ENCODE assay signal across 8 mouse cellular contexts in genomic region chr11:88459946-88460736, GRCm38 (mm10).
DNase-seq lines count a peak whose midpoint lies in the region; ATAC-seq and TF ChIP-seq lines count a peak whose summit lies in the region.

No protein-coding gene starts in this region.

- ATAC-seq in heart, embryonic 14.5 days (ENCODE audit: insufficient number of reproducible peaks, insufficient read depth, low FRiP score, low read depth) = no peak
- peak; percentile 62; the same call in 1 of the 2 replicates for ATAC-seq in neural tube, embryonic 13.5 days (ENCODE audit: low read depth)
- ATAC-seq in monocyte, adult 5-6 weeks (replicated peaks; ENCODE audit: insufficient number of reproducible peaks, low FRiP score, low TSS enrichment, poor library complexity, severe bottlenecking) = no peak

- DNase-seq in heart, adult 2 months = peak in 1 of 2 experiments; percentile 32
- no peak for DNase-seq in heart, postnatal 14 days
- peak; percentile 51 to 72 for DNase-seq in kidney, postnatal 25 days
- DNase-seq in layer of hippocampus, postnatal 14 days (ENCODE audit: low spot score in 2 of 2) = no peak
- no peak for DNase-seq in spleen, postnatal 10 days (ENCODE audit: low spot score in 2 of 2)

- no peak for TF ChIP-seq EP300 in heart, adult 2 months (IDR thresholded peaks at IDR 0.05; ENCODE audit: insufficient read depth, low read depth, low read length)

- intact Hi-C loops in heart, adult 2 months (cut with DNase I) = no loop called here
- intact Hi-C loops in heart, postnatal 14 days (cut with DNase I) = no loop called here

- H3K9ac ChIP-seq in heart, adult 2 months (ENCODE audit: low read depth, low read length) = no peak overlapping the region
- 0 out of 2 replicates have a peak overlapping the region, but pooled peaks have one; percentile 28 for H3K9ac ChIP-seq in heart, embryonic 14.5 days (ENCODE audit: low read length)
- 0 out of 2 replicates have a peak overlapping the region, but pooled peaks have one; percentile 13 for H3K9ac ChIP-seq in neural tube, embryonic 13.5 days

- no peak for TF ChIP-seq CTCF in heart, adult 2 months (IDR thresholded peaks at IDR 0.05)

- no peak overlapping the region for H3K4me2 ChIP-seq in heart, embryonic 14.5 days (ENCODE audit: low read length)
- H3K4me2 ChIP-seq in neural tube, embryonic 13.5 days = peak overlapping the region; percentile 0; the same call in 1 of the 2 replicates

- no peaks in the 10 kb centered on the region for H3K9me3 ChIP-seq in heart, embryonic 14.5 days (ENCODE audit: control insufficient read depth, low read length)
- H3K9me3 ChIP-seq in neural tube, embryonic 13.5 days = no peaks in the 10 kb centered on the region

- H3K4me1 ChIP-seq in heart, adult 2 months (ENCODE audit: control insufficient read depth, insufficient read depth, low read length) = peaks cover 5% of the 10 kb centered on the region; the same call in 1 of the 2 replicates
- peaks cover 41 to 62% of the 10 kb centered on the region in 2 experiments for H3K4me1 ChIP-seq in heart, embryonic 14.5 days (ENCODE audit: control insufficient read depth in 2 of 2, insufficient read depth in 2 of 2, low read length in 2 of 2)
- H3K4me1 ChIP-seq in neural tube, embryonic 13.5 days (replicated peaks) = peaks cover 98% of the 10 kb centered on the region

- H3K36me3 ChIP-seq in heart, adult 2 months (ENCODE audit: control insufficient read depth, insufficient read depth, low read length) = no peaks in the 10 kb centered on the region; the same call in 1 of the 2 replicates
- H3K36me3 ChIP-seq in heart, embryonic 14.5 days (ENCODE audit: control insufficient read depth, insufficient read depth, low read length) = peaks cover 8% of the 10 kb centered on the region; the same call in 1 of the 2 replicates
- H3K36me3 ChIP-seq in neural tube, embryonic 13.5 days = no peaks in the 10 kb centered on the region

- no peak overlapping the region for H3K4me3 ChIP-seq in heart, adult 2 months
- no peak overlapping the region for H3K4me3 ChIP-seq in heart, embryonic 14.5 days (ENCODE audit: control insufficient read depth in 1 of 2, insufficient read depth in 1 of 2, low read depth in 1 of 2, low read length in 2 of 2)
- H3K4me3 ChIP-seq in neural tube, embryonic 13.5 days = no peak overlapping the region

- WGBS in heart, adult 2 months = 53% methylated on average over 19 of the region's 19 CpGs
- WGBS in heart, embryonic 14.5 days = 50% methylated on average over 19 of the region's 19 CpGs
- 14% methylated on average over 19 of the region's 19 CpGs for WGBS in neural tube, embryonic 13.5 days

- H3K27ac ChIP-seq in heart, adult 2 months = peak overlapping the region; percentile 4; the same call in 1 of the 2 replicates
- H3K27ac ChIP-seq in heart, embryonic 14.5 days (replicated peaks in 1 of 2; ENCODE audit: control insufficient read depth in 1 of 2, insufficient read depth in 1 of 2, low read depth in 2 of 2, low read length in 2 of 2) = peak overlapping the region; percentile 55 to 68
- peak overlapping the region; percentile 88 for H3K27ac ChIP-seq in neural tube, embryonic 13.5 days (replicated peaks)

- no peak for TF ChIP-seq POLR2A in heart, adult 2 months (IDR thresholded peaks at IDR 0.05; ENCODE audit: insufficient read depth, low read depth, low read length)

- no peaks in the 10 kb centered on the region for H3K79me2 ChIP-seq in heart, adult 2 months (replicated peaks; ENCODE audit: control insufficient read depth, insufficient read depth, low read length)

- no peaks in the 10 kb centered on the region for H3K27me3 ChIP-seq in heart, adult 2 months (ENCODE audit: control insufficient read depth, insufficient read depth, low read length)
- no peaks in the 10 kb centered on the region for H3K27me3 ChIP-seq in heart, embryonic 14.5 days (ENCODE audit: control insufficient read depth, insufficient read depth, low read length)
- no peaks in the 10 kb centered on the region for H3K27me3 ChIP-seq in neural tube, embryonic 13.5 days

Comparison
In these comparisons a context has a peak if more than half of its experiments do, and no peak if none do; other contexts are left out.
1. DNase-seq: peak in kidney, postnatal 25 days (2 of 2); none in heart, postnatal 14 days (0 of 2), layer of hippocampus, postnatal 14 days (0 of 2) and spleen, postnatal 10 days (0 of 2).
2. H3K27ac ChIP-seq: peak in every context shown above with its lines; median percentile 88 in neural tube, embryonic 13.5 days; 62 in heart, embryonic 14.5 days; 4 in heart, adult 2 months.